Mouse (Mus musculus) urinary bladder, postnatal 14 days (tissue): ENCODE results near the gene Tlr3.

Experiments used
- DNase-seq: peaks from one replicate; pipeline ENCODE4 v3.0.0; 2021; ENCODE audit warnings: low spot score

The Tlr3 gene

DNA sequence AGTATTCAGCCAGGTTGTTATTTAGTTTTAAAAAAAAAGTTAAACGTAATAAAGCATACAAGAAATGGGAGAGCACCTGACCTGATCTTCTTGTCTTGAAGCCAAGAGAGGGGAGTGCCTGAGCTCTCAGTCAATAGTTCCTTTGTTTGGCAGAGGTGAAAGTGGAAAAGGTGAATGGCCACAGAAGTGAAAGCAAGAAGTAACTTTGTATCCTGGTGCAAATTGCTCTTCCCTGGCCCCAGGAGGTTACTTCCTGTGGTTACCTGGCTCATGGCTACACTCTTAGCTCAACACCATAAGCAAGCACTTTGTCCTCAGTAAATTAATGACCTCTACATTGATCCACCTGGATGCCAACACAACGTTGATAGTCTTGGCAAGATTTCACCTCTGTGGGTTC, at the start of gene Tlr3:
TSS of gene Tlr3 (minus strand) at position 199 of the 400 bp plus-strand sequence.
- DNase-seq: peak; percentile 16

DNA sequence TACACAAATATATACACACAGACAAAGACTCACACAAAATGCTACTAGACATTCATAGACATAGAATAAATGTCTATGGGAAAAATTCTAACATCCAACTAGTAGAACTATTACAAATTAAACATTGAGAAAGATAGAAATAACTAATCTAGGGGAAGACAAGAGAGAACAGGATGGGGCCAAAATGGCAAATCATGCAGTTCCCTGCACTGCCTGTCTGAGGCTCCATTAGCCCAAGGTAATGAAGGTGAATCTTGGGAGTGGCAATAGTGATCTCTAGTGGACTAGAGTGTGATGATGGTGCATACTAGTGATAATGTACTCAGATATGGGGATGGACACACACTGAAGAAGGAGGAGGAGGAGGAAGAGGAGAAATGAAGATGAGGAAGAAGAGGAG, 47.0 kb upstream of the Tlr3 start:
- DNase-seq: no peak

DNA sequence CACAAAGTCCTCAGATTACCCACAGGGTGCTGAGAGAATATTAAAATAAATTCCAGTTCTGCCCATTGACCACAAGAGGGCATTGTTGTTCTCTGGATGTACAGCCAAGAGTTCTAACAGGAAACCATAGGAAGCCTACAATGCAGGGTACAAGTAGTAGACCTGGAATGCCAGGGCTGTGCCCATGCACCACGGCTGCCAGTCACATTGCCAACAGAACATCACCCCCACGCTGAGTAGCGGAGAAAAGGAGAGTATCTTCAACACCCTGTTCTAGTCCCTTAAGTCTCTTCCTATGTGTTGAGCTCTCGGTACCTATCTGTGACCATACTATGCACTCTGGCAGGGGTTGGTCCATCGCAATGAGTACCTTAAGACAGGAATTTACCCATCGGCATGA, 43.5 kb upstream of the Tlr3 start:
- DNase-seq: peak; percentile 26

DNA sequence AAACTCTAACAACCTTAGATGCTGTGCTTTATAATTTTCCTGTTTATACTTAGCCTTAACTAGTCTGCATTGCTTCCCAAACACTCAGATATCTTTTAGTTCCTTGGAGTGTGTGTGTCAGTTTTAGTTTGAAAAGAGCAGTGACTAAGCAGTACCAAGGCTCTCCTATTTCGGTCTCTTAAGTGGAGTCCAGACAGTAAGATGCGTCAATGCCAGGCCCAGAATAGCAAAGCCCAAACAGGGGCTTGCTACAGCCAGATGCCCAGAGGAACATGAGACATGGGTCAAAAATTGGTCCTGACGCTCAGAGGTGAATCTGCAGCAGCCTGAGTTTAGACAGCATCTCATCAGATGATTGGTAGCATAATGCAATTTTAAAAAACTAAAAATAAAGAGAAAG, 41.2 kb upstream of the Tlr3 start:
- no peak for DNase-seq

DNA sequence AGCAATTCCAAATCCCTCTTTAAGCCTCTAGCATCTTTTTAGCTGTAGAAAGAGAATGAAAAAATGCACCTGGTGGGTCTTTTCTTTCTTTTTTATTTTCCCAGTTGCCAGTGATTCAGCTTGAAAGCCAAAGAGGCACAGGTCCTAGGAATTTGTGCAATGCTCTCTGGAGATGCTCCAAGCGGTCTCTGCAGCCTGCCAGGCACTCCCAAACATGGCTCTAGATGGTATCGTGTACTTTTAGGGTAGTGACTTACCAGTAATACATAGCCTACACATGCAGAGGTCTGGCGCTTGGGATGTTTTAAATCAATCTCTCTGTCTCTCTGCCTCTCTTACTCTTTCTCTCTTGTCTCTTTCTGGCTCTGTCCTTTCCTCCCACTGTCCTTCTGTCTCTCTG, 38.0 kb upstream of the Tlr3 start:
- DNase-seq: peak; percentile 48

DNA sequence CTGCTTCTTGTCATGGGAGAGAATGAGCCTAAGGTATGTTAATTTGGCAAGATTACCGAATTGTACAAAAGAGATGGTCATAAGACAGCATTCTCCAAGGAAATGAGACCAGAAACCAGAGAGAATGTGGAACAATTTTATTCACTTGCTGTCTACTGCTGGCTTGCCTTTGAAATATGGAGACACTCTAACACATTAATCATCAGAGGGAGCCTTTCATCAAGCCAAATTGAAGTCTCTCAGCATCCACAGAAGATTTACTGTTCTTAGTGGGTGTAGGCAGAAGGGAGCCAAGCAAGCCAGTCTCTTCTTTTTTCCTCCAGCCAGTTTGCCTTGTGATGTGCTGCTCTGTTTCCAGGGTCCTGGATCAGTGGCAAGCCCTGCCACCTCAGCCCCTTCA, 37.4 kb upstream of the Tlr3 start:
- DNase-seq: no peak

DNA sequence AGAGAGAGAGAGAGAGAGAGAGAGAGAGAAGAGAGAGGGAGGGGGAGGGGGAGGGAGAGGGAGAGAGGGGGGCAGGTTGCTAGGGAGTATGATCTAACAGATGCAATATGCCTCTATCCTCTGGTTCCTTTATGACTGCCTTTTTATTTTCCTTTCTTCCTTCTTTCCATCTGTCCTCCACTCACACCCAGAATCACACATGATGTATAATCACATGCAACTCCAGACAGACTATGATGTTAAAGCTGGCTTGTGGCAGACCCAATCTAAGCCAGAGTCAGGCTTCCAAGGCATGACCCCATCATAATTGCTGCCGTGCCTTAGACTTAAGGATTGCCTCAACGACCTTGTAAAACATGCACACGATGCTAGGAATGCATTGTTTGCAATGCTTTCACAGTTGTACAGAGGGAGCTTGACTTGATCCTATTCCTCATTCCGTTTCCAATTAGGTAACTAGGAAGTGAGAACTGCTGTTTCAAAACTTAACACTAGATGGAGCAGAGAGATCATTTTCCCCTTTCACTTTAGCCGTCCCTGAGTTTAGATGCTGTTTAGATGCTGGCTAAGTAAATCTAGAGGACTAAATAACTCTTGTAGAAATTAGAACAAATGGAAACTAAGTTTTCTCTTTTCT, 28.1 kb upstream of the Tlr3 start:
- DNase-seq: no peak

DNA sequence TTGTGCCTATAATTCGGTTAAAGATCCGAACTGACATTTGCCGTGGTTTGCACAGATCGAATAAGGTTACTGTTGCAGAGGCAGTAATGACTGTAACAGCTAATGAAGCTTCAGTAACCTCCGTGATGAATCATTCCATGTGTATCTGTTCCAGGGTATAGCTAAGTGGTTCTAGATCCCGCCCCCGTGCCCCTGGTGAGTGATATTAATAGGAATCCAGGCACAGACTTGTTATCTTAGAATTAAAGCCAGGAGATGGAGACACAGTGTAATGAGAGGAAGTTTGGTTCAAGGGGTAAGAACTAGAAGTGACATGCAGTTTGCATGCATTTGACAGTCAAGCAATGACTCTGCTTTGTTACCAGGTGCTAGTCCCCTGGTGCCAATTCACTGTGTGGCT, 9.3 kb upstream of the Tlr3 start:
- no peak for DNase-seq

DNA sequence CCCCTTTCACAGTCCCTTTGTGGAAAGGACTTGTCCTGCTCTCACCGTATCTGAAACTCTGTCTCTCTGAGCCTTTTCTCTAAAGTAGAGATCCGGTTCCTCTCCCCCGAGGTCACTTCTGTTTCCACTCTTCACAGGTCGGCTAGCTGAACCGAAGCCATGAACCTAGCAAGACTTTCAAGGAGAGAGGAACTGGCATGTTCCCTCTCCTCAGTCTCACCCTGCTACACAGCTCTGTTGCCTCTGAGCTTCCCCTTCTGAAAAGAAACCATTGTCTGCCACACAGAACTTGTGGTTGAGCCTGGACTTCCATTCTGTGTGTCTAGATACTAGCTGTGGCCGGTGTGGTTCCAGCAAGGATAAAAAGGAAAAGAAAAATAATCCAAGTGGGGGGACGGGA, 4.1 kb upstream of the Tlr3 start:
- no peak for DNase-seq

DNA sequence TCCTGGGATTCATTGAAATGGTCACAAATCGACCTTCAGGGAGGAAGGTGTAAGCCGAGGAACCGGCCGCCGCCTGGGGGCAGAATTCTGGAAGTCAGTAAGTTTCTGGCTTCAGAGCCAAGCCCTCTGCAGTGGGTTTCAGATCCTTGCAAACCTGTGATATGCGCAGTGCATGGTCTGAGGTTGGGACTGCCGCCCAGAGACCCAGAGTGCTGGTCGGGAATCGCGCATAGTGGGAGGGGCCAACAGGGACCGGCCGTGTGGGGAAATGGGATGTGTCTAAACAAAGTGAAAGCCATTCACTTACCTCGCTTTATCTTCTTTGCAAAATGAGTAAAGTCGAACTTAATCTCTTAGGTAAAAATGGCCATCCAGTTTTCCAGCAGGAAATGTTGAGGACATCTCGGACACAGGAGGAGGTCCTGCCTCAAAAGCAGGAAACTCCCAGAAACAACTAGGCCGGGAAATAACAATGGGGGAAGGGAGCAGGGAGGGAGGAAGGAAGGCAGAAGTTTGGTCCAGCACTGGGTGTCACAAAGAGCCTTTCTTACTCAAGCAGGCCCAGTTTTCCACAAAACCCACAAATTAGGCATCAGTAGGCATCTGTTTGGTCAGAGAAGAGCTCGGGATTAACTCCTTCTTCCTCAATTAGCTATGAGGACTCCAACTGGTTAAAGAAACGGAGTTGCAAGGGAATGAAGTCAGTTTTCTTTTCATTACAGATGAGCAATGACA, 567 bp downstream of the Tlr3 start:
- peak; percentile 75 for DNase-seq

DNA sequence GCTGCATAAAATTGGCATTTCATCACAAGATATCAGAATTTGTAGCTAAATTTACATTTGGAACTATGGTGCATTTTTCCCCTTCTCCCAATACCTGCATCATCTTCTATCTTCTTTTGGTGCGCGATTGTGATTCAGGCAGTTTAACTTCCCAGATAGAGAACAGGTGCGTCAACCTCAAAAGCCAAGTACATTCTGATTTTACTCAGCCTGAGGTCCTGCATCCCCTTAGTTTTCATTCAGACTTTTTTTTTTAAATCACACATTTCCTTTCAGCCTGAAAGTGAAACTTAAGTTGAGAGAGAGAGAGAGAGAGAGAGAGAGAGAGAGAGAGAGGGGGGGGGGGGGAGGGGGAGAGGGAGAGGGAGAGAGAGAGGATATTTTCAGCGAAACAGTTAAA, 1.2 kb downstream of the Tlr3 start:
- no peak for DNase-seq

DNA sequence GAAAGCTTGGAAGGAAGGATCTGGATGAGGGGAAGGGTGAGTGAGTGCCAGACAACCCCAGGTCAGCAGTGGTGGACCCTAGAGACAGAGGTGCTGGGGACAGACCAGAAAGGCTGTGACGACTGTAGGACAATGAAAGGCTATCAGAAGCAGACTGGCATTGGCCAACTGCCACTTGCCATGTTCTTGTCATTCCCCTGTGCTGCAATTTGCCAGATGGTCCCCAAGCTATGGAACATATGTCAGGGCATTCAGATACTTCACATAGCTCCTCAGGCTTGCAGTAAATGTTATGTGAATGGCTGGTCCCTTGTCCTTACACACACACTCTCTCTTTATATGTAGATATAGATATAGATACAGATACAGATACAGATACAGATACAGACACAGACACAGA, 27.6 kb downstream of the Tlr3 start:
- DNase-seq: no peak

DNA sequence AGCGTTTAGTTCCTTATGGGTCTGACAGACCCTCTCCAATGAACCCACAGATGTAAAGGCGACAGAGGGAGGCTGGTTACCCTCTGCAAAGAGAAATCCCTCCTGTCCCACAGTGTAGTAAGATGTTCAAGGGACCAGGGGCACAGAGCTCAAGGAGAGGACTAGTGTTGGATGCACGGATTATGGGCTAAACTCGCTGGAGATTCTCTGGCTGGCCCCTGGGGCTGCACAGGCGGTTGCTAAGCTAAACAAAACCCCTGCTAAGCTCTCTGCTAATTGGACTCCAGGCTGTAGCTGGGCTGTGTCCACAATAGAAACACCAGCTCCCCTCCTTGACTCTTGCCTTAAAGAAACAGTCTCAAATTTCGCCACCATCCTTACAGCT, 28.9 kb downstream of the Tlr3 start, which contains the start of gene Fam149a:
TSS of gene Fam149a (minus strand) at position 329 of the 385 bp plus-strand sequence.
- no peak for DNase-seq

DNA sequence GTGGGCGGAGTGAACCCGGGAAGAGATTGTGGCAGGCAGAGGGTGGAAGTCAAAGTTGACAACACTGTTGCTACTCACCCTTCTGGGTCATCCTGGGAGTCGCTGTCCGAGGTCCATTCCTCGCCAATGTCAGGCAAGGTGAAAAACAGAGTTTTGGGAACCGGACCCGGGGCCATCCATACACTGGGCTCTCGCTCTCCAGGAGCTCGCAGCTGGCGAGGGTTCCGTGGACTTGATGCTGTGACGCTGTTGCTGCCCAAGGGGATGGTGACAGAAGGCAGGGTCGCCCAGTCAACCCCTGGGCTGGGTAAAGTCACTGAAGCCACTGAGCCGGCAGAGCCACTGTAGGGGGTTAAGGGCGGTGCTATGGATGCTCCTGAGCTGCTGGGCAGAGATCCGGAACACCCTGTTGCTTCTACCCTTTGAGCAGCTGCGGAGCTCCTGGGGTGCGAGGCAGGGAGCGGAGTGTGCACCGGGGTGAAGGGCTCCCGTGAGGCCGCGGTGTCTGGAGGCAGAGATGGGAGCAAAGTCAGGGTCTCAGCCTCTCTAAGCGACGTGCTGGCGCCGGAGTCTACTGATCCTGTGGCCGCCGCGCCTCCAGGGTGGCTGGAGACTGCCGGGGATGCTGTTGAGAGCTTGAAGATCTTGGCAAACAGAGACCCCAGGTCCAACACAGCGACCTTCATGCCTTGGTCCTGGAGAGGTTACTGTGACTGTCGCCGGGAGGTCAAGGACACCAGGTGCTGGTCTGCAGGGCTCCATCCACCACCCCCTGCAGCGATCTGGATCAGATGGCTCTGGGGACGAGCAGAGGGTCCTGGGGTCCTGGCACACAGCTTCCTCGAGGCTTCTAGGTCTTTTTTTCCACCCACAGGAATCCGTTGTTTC, 29.6 kb downstream of the Tlr3 start:
- no peak for DNase-seq

DNA sequence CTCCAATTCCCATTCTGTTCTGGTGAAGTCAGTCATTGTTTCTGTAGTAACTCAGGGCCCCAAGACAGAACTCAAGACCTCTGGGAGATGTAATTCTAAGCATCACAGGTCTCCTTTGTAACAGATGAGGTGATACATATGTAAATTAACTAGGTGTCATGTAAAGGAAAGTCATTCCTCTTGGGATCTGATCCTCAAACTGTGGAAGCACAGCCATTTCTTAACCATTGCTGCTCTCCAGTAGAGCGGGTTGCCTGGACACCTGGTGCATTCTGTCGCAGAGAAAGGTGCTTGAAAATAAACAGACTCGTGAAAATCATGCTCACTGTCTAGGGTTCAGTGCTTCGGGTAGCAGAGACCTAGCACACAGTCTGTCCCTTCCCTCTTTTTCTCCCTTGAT, 30.3 kb downstream of the Tlr3 start:
- DNase-seq: no peak

DNA sequence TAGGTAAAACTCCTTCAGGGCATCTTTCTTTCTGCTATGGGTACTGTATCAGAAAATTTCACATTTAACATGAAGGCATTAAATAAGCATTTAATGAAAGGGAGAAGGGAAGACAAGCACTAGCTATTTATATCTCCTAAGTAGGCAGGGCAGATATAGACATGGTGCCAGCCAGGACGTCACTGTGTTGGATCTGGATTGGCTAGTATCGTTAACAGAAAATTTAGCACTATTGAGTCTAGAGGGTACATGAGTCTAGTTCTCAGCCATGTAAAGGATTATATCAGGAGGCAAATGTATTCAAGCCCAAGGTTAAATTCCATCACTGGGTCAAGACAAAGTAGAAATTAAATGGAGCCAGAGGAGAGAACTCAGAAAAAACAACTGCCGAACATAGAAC, 36.8 kb downstream of the Tlr3 start:
- DNase-seq: no peak

DNA sequence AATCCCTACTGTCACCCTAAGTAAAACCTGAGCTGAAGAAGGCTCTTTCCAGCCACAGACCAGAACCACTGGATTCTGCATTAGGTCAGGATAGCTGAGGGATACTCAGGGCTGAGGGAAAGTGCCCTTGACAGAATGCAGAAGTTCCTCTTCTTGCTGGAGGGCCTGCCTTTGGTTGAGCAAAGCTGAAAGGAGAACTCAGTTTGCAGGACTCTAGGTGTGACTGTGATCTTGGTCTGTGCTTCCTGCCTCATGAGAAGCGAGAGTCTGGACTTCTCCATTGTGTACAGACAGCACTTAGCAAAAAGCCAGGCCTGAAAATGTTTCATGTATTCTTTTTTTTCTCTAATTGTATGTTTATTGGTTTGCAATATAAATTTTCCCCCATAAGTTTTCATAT, 43.7 kb downstream of the Tlr3 start:
- no peak for DNase-seq

DNA sequence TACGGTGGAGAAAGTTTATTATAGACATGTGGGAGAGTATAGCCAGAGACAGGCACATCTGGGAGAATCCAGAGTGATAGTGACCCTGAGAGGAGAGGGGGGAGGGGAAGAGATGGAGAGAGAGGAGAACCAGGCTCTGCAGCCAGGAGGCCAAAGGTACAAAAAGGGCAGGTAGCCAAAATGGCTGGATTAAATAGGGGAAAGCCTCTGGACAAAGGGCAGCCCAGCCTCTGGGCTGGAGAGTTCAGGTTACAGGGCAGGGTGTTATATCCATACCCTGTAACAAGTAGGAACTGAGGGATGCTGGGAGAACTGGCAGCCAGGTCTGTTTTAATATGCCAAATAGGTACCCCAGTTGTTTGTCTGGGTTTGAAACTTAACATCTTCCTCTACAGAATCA, 47.7 kb downstream of the Tlr3 start:
- no peak for DNase-seq

DNA sequence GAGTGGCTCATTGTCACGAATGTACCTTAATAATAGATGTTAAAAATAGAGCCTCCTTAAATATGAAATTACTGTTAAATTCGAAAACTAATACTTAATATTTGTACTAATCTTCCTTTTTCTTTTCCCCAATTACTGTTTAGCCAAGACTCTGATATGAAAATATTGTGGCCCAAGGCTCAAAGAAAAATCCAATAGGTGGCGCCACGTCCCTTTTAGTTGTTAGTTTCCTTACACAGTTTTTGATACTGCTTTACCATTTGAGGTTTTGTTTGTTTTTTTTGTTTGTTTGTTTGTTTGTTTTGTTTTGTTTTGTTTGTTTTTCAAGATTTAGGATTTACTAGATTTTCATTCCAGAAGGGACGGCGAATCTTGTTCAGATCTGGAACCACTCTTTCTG, 48.6 kb downstream of the Tlr3 start:
- DNase-seq: peak; percentile 41

DNA sequence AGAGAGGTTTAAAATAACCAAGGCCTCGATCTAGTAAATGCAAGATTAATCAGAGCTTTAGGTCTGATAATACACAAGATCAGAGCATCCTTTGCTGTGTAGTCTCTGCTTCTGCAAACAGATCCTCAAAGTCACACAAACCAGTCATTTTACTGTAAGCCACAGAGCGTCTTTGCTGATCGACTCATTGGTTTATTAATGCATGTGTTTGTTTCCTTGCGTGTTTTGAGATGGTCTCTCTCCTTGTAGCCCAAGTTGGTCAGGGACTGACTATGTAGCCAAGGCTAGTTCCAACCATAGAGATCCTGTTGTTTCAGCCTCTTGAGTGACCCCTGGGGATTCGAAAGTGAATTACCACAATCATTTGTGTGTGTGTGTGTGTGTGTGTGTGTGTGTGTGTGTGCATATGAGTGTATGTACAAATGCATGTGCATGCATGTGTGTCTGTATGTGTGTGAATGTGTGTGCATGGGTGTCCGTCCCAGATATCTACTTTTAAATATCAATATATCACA, 51.7 kb downstream of the Tlr3 start:
- DNase-seq: no peak

DNA sequence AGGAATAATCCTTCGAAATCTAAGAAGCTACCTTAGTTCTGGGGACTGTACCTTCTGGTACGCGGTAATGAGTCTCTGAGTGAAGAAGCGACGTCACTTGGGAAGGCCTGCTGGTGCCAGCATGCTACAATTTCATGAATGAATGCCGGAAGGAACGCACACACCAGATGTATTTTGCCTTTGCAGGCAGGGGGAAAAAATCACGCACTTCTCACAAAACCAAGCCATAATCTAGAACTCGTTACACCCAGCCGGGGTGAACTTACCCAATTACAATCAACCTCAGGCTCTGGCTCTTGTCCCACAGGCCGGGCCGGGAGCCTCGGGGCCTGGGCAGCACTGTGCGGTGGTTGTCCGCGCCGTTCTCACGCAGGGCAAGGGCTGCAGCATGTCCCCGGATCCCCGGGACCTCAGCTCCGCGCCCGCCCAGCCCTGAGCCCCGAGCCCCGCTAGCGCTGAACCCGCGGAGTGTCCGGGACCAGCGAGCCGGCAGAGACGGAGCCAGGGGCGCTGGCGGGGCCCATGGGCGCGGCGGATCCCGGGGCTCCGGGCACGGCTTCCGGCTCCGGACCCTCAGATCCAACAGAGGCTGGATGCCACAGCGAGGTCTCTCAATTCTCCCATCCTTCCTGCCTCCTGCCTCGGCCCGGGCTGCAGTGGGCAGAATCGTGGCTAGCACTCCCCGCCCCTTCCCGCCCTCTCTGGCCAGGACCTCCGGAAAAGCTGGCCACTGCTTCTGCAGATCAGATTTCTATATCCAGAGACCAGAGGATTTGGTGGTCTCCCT, 52.6 kb downstream of the Tlr3 start:
- DNase-seq: peak; percentile 38

DNA sequence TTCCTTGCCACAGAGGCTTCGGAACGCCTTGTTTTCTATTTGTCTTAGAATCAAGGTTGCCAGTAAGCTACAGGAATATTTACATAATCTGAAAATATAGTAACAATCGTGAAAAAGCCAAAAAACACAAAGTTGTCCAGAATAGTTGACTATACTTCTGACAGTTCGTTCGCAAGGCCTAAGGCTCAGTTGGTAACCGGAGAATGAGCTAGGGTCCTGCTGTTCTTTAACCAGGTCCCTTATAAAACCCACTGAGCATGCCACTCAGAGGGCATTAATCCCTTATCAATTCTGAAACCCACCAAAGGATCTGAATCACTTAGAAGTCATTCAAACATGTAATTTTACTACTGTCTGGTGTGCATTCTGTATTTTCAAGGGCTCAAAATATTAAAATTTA, 55.1 kb downstream of the Tlr3 start:
- no peak for DNase-seq
